Mouse (Mus musculus) limb, embryonic 12.5 days (tissue): ENCODE measurements around the gene Olfr1132. TPM values are rescaled to one million over a fixed set of nuclear protein-coding genes. Genes with fewer than 3 reads are reported as not detected.
"Not testable (repeated sequence)": the region's sequence is repeated elsewhere in the genome, so short reads cannot be mapped to it uniquely, and the experiment has no call there.

Experiments
- ATAC-seq: fragments of 200-750 bp; cut with Nextera tagmentation; 2 replicates; pipeline ENCODE4 v1.8.0; 2017; ENCODE audit warnings: low read depth, moderate TSS enrichment; ENCODE audit not compliant: insufficient number of reproducible peaks, insufficient read depth, low FRiP score, low TSS enrichment
- H3K27ac ChIP-seq: fragments of 300-500 bp; sonication (generic); 2 replicates; pipeline ENCODE4 v1.5.1; 2016; ENCODE audit warnings: mild to moderate bottlenecking, moderate library complexity
- H3K27me3 ChIP-seq: fragments of 300-500 bp; sonication (generic); 2 replicates; pipeline ENCODE4 v1.6.1; 2016; ENCODE audit warnings: mild to moderate bottlenecking, moderate library complexity
- H3K36me3 ChIP-seq: fragments of 300-500 bp; sonication (generic); 2 replicates; pipeline ENCODE4 v1.6.1; 2016; ENCODE audit warnings: mild to moderate bottlenecking, moderate library complexity
- H3K4me1 ChIP-seq: fragments of 300-500 bp; sonication (generic); replicated peaks from 2 replicates; pipeline ENCODE4 v1.6.1; 2016
- H3K4me2 ChIP-seq: fragments of 300-500 bp; sonication (generic); 2 replicates; pipeline ENCODE4 v1.6.1; 2016; ENCODE audit warnings: mild to moderate bottlenecking, moderate library complexity
- H3K4me3 ChIP-seq: fragments of 300-500 bp; sonication (generic); replicated peaks from 2 replicates; pipeline ENCODE4 v1.5.1; 2016; ENCODE audit warnings: mild to moderate bottlenecking
- H3K9ac ChIP-seq: fragments of 300-500 bp; sonication (generic); replicated peaks from 2 replicates; pipeline ENCODE4 v1.6.1; 2016; ENCODE audit warnings: mild to moderate bottlenecking, moderate library complexity
- H3K9me3 ChIP-seq: fragments of 300-500 bp; sonication (generic); 2 replicates; pipeline ENCODE4 v1.6.1; 2016; ENCODE audit warnings: mild to moderate bottlenecking, moderate library complexity
- WGBS: fragments of 180-500 bp; shearing (Covaris S2); methylation state at CpG from one replicate; pipeline ENCODE4 v1.1.7; 2016; 5-methylcytosine and 5-hydroxymethylcytosine counted together
- polyA plus RNA-seq: library from polyadenylated mRNA; unstranded; fragments of >200 nt; fragmentation: Nextera tagmentation; extraction: Ambion mirVana; gene quantifications from 2 replicates; pipeline ENCODE4 v1.2.1, GENCODE M21; 2016

The Olfr1132 gene
- polyA plus RNA-seq = not detected in 2 replicates

- Histone ChIP-seq H3K27ac (no peak within 1 kb of the TSS), H3K27me3 (no peaks in the 10 kb centered on the region), H3K4me2 (no peak within 1 kb of the TSS), H3K4me3 (no peak within 1 kb of the TSS), H3K9me3 (no peaks in the 10 kb centered on the region), H3K4me1 (no peaks in the 10 kb centered on the region), H3K9ac (no peak within 1 kb of the TSS), H3K36me3 (no peaks in the 10 kb centered on the region)
- no peak for ATAC-seq
Measured at GRCm38 (mm10) chr2:87637435-87637834, at the start of gene Olfr1132. Gene Olfr1132 (minus strand): TSS chr2:87637535.

- 29% methylated on average over 1 of the region's 1 CpGs for WGBS
- no peak within 1 kb of the TSS for H3K9ac ChIP-seq
Measured at GRCm38 (mm10) chr2:87673564-87673963, 36.2 kb upstream of the Olfr1132 start, which contains the start of gene Olfr1135. Gene Olfr1135 (minus strand): TSS chr2:87673664.

GRCm38 (mm10) chr2:87658360-87658759 lies 21.0 kb upstream of the Olfr1132 start, which contains the start of gene Olfr1134:
Gene Olfr1134 (minus strand): TSS chr2:87658460.
- no peak within 1 kb of the TSS for H3K9ac ChIP-seq
- H3K27ac ChIP-seq = no peak within 1 kb of the TSS
- no peaks in the 10 kb centered on the region for H3K27me3 ChIP-seq
- H3K4me3 ChIP-seq = no peak within 1 kb of the TSS
- no peaks in the 10 kb centered on the region for H3K36me3 ChIP-seq
- 83% methylated on average over 2 of the region's 2 CpGs for WGBS
- H3K4me1 ChIP-seq = no peaks in the 10 kb centered on the region
- H3K9me3 ChIP-seq = no peaks in the 10 kb centered on the region
- no peak within 1 kb of the TSS for H3K4me2 ChIP-seq
- ATAC-seq = no peak

More at GRCm38 (mm10) chr2:87673564-87673963, 36.2 kb upstream of the Olfr1132 start, which contains the start of gene Olfr1135:
- Histone ChIP-seq H3K27me3 (no peaks in the 10 kb centered on the region), H3K4me2 (no peak within 1 kb of the TSS), H3K4me3 (no peak within 1 kb of the TSS), H3K27ac (no peak within 1 kb of the TSS), H3K36me3 (no peaks in the 10 kb centered on the region), H3K4me1 (no peaks in the 10 kb centered on the region), H3K9me3 (no peaks in the 10 kb centered on the region)
- ATAC-seq = no peak

DNA sequence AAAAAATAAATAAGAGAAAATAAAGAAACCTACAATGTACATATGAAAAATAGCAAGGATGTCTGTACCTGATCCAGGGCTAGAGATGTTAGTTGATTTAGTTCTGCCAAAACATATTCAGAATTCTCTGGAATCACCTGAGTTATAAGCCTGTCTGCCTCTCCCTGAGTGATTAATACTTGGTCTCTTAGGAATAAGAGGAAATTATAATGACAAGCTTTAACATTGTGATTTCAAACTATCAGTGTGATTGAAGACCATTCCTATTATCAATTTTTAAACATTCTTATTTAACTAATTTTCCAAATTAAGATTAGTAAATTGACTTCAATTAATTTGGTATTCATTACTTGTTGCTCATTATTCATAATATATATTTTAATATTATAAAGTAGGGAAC lies 9.9 kb upstream of the Olfr1132 start, which contains the start of gene Olfr1133:
TSS of gene Olfr1133 (minus strand) at position 101 of the 400 bp plus-strand sequence.
- Histone ChIP-seq H3K9ac (no peak within 1 kb of the TSS), H3K4me3 (no peak within 1 kb of the TSS), H3K27me3 (no peaks in the 10 kb centered on the region), H3K27ac (no peak within 1 kb of the TSS), H3K4me1 (no peaks in the 10 kb centered on the region), H3K36me3 (no peaks in the 10 kb centered on the region), H3K4me2 (no peak within 1 kb of the TSS), H3K9me3 (no peaks in the 10 kb centered on the region)
- ATAC-seq = no peak

GRCm38 (mm10) chr2:87642441-87642840 lies 5.1 kb upstream of the Olfr1132 start:
- Histone ChIP-seq H3K4me1 (no peaks in the 10 kb centered on the region), H3K4me2 (no peak overlapping the region), H3K9me3 (no peaks in the 10 kb centered on the region), H3K27me3 (no peaks in the 10 kb centered on the region), H3K36me3 (no peaks in the 10 kb centered on the region), H3K27ac (no peak overlapping the region), H3K4me3 (no peak overlapping the region), H3K9ac (no peak overlapping the region)
- ATAC-seq = no peak

- Histone ChIP-seq H3K27ac (no peak within 1 kb of the TSS), H3K4me3 (no peak within 1 kb of the TSS), H3K4me2 (no peak within 1 kb of the TSS), H3K36me3 (no peaks in the 10 kb centered on the region), H3K9ac (no peak within 1 kb of the TSS), H3K4me1 (no peaks in the 10 kb centered on the region), H3K27me3 (no peaks in the 10 kb centered on the region), H3K9me3 (no peaks in the 10 kb centered on the region)
- no peak for ATAC-seq
- 68% methylated on average over 3 of the region's 3 CpGs for WGBS
Measured at GRCm38 (mm10) chr2:87626804-87627203, 10.5 kb downstream of the Olfr1132 start, which contains the start of gene Olfr1131. Gene Olfr1131 (plus strand): TSS chr2:87627104.

DNA sequence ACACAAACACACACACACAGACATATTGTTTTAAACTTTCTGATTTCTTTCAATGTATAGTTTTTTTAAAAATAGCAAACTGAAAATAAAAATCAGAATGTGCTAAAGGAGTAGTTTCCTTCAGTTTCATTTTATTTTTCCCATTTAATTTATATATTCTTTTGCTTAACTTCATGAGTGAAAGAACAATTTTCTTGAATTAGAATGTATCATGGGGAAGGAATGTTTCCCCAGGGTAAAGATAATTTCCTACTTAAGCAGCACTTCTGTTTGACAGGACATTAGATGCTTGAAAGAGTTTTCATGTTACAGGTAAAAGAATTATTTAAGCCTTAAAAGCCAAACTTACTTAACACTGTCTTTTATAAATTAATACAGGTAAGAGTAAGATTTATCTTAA lies 31.4 kb downstream of the Olfr1132 start, which contains the start of gene Olfr1130:
TSS of gene Olfr1130 (plus strand) at position 301 of the 400 bp plus-strand sequence.
- not testable (repeated sequence) for H3K36me3 ChIP-seq, H3K4me1 ChIP-seq, H3K27ac ChIP-seq, H3K9ac ChIP-seq, H3K9me3 ChIP-seq, H3K4me3 ChIP-seq, H3K27me3 ChIP-seq, H3K4me2 ChIP-seq, ATAC-seq

Other genes with a start within 250 kb of the Olfr1132 start
- gene Olfr1123, start 220.9 kb downstream of the Olfr1132 start, polyA plus RNA-seq = not detected in 2 replicates
- gene Olfr1124, start 207.3 kb downstream of the Olfr1132 start, polyA plus RNA-seq = 0.08 and 0.09 TPM in 2 replicates
- gene Olfr1126, start 183.6 kb downstream of the Olfr1132 start, polyA plus RNA-seq = not detected in 2 replicates
- not detected in 2 replicates for gene Pramel7, start 140.4 kb downstream of the Olfr1132 start, polyA plus RNA-seq
- gene Pramel6, start 131.0 kb downstream of the Olfr1132 start, polyA plus RNA-seq = not detected in 2 replicates
- gene Olfr153, start 105.7 kb downstream of the Olfr1132 start, polyA plus RNA-seq = not detected in 2 replicates
- not detected in 2 replicates for gene Olfr1128, start 92.0 kb downstream of the Olfr1132 start, polyA plus RNA-seq
- not detected in 2 replicates for gene Olfr1129, start 63.6 kb downstream of the Olfr1132 start, polyA plus RNA-seq
- gene Olfr1130, start 31.3 kb downstream of the Olfr1132 start, polyA plus RNA-seq = not detected in 2 replicates
- not detected in 2 replicates for gene Olfr1131, start 10.4 kb downstream of the Olfr1132 start, polyA plus RNA-seq
- not detected in 2 replicates for gene Olfr1133, start 9.8 kb upstream of the Olfr1132 start, polyA plus RNA-seq
- not detected in 2 replicates for gene Olfr1134, start 20.9 kb upstream of the Olfr1132 start, polyA plus RNA-seq
- gene Olfr1135, start 36.1 kb upstream of the Olfr1132 start, polyA plus RNA-seq = not detected in 2 replicates
- gene Olfr1136, start 56.4 kb upstream of the Olfr1132 start, polyA plus RNA-seq = not detected in 2 replicates
- gene Olfr1137, start 75.6 kb upstream of the Olfr1132 start, polyA plus RNA-seq = not detected in 2 replicates
- not detected in 2 replicates for gene Olfr1138, start 102.4 kb upstream of the Olfr1132 start, polyA plus RNA-seq
- not detected in 2 replicates for gene Olfr1140, start 106.2 kb upstream of the Olfr1132 start, polyA plus RNA-seq
- gene Olfr1141, start 116.5 kb upstream of the Olfr1132 start, polyA plus RNA-seq = not detected in 2 replicates
- gene Olfr152, start 141.9 kb upstream of the Olfr1132 start, polyA plus RNA-seq = not detected in 2 replicates
- not detected in 2 replicates for gene Olfr1143, start 163.1 kb upstream of the Olfr1132 start, polyA plus RNA-seq
- gene Olfr1145, start 172.3 kb upstream of the Olfr1132 start, polyA plus RNA-seq = not detected in 2 replicates
- not detected in 2 replicates for gene Olfr1148, start 193.0 kb upstream of the Olfr1132 start, polyA plus RNA-seq
- not detected in 2 replicates for gene Olfr1150-ps1, start 206.5 kb upstream of the Olfr1132 start, polyA plus RNA-seq
- gene Olfr1151, start 218.3 kb upstream of the Olfr1132 start, polyA plus RNA-seq = not detected in 2 replicates
- gene Olfr1152, start 229.0 kb upstream of the Olfr1132 start, polyA plus RNA-seq = not detected in 2 replicates